Mouse (Mus musculus) liver, adult (tissue): ENCODE data around the gene Slc28a3.

Experiments
- GATA4 ChIP-seq: IDR thresholded peaks from 2 replicates; pipeline ENCODE4 v1.6.1; 2014; ENCODE audit warnings: mild to moderate bottlenecking, low read length; ENCODE audit not compliant: insufficient replicate concordance

The Slc28a3 gene

DNA sequence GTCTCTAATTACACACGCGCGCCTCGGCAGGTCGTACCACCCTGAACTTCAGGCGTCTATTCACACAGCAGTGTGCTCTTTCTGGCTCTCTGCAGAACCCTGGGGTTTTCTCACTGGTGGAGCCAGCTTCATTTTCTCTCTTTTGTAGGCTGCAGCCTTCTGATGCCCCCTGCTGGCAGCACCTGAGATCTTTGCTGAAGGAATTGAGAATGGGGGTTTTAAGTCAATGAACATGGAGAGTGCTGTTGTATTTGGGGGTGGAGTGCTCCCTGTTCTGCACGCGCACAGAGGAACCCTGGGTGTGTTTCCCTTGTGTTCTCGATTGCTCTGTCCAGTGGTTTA is 21.2 kb downstream of the Slc28a3 start:
- no peak for TF ChIP-seq GATA4

DNA sequence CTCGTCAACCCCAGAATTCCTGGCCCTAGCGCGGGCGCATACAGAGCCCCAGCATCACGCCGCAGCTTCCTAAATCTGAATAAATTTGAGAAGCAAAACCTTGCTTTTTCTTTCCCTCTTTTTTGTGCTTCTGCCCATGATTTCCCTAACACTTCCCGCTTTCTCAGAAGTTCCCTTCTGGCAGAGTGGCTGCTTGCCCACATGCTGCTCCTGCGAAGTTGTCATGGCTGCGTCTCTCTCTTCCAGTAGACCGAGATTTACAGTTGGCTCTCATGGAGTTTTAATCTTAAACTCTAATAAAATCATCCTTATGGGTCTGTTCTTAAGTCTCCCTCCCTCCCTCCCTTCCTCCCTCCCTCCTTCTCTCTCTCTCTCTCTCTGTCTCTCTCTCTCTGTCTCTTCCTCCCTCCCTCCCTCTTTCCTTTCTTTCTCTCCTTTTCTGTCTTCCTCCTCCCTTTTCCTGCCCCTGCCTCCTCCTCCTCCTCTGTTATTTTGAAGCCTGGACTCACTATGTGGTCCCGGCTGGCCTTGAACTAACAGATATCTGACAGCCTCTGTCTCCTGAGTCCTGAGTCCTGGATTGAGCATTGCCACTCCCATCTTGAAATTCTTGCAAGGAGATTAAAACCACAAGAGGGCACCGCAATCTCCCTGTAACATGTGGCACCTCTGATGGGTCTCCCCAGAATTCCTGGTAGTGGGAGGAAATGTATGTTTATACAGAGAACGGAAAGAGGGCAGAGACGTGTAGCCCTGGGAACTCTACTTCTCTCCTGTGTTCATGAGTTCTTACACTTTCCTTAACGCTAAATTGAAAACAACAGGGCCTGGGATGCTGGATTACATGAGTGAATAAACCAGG is 21.8 kb downstream of the Slc28a3 start:
- TF ChIP-seq GATA4: no peak

DNA sequence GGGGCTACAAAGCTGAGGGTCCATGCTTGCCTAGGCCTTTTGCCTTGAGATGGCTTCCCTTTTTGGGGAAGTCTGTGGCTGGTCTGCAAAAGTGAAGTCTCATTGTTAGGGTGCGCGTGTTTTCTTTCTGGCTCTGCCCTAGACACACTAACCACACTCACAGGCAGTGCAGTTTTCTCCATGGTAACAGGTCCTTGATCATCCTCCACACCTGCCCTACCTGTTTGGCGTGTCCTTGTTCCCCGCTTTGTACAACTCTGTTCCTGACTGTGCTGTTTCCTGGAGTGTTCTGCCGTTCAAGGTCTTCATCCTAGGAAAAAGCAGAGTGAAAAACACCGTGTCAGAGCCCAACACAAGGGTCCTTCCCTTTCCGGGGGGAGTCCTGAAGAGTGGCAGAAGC is 22.7 kb downstream of the Slc28a3 start:
- no peak for TF ChIP-seq GATA4

DNA sequence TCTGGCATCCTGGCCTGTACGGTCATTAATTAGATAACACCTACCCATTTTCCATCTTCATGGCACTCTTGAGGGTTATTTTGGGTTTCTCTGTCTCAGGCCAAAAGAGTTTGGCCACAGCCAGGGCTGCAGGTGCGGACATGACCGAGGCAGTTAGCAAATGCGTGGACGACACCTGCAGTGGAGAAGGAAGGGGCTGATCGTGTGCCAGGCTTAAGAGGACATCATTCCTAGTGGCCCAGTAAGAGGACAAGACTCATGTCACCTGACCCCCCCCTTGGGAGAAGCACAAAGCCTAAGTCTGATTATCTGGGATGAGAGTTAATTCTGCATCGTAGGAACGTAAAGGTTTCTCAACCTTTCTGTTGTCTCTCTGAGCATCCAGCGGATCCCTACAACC is 44.5 kb downstream of the Slc28a3 start:
- no peak for TF ChIP-seq GATA4

DNA sequence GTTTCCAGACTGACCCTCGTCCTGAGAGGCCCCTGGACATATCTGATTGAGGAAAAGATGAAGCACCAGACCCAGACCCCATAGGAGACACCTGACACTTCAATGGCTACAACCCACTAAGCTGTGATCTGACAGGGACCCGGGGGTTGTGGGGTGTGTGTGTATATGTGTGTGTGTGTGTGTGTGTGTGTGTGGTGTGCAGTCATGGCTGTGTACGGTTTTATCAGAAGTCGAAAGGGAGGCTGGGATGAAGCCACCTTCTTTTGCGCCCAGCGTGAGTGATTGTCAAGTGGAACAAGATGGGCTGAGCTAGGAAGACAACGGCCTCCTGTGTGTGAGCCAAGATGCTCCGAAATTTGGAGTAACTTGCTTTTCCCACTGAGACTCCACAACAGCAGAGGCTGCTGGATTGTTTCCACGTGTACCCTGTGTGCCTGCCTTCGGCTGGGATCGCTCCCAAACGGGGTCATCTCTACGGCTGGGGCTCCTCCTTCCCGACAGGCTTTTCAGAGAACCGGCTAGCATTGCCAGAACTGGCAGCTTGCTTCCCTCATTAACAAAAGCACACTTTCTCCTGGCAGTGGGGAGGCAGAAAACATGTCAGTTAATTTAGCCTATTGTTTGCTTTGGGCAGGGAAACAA is 50.1 kb downstream of the Slc28a3 start:
- no peak for TF ChIP-seq GATA4

DNA sequence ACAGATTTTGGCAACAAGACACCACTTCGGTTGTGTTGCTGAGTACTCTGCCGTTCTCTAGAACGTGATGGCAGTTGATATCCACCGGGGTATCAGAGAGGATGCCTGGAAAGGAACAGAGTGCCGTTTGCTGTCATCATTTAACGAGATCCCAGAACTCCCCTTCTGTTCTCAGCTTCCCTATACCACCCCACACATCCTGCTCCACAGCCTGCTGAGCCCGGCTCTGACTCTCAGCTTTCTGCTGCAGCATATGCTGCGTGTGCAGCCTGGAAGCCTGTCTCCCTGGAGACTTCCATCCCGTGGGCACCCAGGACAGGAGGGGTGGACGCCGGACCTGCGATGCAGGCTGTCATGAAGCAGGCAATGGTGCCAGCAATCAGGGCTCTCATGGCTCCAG is 52.5 kb downstream of the Slc28a3 start:
- TF ChIP-seq GATA4: no peak

DNA sequence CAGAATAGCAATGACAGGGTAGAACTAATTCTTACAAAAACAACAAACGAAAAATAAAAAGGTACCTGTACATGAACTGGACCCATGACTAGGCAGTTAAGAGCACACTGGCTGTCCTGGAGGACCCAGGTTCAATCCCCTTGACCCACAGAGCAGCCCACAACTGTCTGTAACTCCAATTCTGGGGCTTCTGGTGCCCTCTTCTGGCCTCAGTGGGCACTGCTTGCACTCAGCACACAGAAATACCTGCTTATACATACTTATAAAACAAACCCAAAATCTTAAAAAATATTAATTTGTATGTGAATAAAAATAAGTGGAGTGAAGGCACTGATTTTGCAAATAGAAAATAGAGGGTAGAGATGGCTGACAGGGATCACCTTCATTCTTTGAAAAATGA is 54.7 kb downstream of the Slc28a3 start:
- TF ChIP-seq GATA4: no peak

DNA sequence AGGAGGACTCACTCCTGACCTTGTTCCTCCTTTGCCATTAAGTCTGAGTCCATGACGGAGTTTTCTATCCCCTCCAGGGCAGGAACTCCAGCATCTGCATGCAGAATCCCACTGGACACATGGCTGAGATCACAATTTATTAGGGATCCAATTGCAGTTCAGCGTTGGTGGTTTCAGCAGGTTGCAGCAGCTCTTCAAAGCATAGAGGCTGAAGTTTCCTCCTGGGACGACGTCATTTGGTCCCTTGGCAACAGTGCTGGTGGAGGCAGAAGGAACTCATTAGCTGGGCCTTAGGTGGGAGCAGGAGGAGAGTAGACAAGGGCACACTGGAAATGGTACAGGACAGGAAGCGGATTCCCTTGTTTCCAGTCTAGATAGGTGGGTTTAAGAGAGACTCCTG is 55.1 kb downstream of the Slc28a3 start:
- TF ChIP-seq GATA4: no peak

DNA sequence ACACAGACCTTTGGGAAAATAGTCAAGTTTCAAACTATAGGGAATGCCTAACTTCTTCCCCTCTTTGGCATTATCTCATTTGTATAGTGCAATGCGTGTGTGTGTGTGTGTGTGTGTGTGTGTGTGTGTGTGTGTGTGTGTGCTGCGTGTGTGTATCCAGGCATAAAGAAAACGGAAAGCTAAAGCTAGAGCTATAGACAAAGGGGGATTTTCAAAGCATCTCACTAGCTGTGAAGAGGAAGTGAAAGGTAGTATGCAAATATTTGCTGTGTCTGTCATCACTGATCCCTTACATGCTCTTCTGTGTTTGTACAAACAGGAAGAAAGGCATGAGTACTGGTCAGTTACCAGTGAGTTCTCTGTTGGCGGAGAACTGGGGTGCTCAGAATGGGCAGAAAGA is 58.8 kb downstream of the Slc28a3 start:
- no peak for TF ChIP-seq GATA4

DNA sequence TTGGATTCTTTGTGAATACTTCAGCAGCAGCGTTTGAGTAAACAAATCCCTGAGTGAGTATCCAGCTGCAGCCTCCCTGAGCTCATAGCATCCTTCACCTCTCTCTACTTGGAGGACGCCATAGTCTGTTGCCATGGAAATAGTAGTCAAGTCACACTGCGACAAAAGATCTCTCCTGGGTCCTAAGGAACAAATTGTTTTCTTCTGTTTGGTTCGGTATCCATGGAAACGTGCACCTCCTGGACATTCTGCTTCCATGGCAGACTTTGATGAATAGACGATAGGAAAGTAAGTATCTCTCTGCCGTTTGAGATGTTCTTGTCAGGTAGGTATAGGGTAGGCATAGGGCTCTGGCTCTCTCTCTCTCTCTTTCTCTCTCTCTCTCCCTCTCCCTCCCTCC is 63.1 kb downstream of the Slc28a3 start:
- no peak for TF ChIP-seq GATA4

DNA sequence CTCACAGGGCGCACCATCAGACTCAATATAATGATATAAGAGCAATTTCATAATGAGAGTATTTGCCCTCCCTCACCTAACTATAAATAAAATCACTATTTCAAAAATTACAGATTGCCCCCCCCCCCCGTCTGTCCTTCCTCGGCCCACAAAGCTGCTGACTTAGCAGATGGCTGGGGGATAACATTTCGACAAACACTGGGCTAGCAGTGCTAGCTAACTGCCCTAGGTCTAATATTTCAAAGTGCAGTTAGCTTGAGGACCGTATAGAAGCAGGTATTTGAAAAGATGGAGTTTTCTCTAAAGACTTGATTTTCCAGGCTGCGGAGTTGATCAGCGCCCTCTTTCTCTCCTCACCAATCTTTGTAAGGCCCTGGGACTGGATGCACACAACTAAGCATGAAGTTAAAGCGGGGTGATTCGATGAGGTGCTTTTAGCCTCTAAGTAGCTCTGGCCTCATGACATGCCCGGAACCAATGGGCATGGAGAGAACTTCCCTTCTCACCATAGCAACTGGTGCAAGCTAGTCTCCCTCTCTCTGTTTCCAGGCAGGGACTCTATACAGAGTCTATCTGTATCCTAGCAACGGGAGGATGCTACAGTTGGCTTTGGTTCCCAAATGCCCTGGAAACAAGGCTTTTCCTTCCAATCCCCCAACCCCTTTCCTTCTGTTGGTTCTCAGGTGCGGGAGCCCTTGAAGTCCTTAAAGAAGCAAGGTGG is 66.8 kb downstream of the Slc28a3 start:
- no peak for TF ChIP-seq GATA4

DNA sequence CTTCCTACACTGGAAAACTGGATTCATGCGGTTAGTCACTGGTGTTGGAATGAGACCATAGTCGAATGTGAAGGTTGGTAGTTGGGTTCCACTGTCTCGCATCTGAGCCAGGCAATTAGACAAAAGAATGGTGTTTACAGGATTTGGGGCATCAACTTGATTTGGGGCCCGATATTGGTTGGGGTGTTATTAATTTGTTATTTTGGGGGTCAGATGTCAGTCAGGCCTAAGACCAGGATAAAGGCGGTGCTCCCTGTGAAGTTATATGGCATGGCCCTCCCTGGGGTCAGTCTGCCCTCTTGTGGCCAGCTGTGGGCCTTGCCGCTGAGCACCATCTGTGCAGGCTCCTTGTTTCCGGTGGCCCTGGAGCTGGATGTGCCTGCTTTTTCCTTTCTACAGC is 67.6 kb downstream of the Slc28a3 start:
- TF ChIP-seq GATA4: no peak

DNA sequence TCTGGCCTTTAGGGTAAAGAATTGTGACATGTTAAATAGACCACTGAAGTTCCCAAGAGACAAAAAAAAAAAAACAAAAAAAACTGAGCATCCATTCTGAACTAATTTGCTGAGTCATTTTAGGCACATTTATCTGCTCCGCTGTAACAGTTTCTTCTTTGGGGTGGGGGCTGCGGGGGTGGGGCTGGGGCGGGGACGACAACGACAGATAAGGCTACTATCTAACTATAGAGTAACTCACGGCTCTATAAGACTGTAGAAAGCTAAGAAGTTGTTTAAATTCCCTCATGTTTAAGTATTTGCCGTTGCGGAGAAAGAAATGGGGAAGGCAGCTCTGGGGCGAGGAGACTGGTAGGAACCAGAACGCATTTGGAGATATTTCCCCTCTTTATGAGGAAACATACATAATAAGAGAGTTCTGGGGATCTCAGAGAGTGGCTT is 68.1 kb downstream of the Slc28a3 start:
- TF ChIP-seq GATA4: no peak

DNA sequence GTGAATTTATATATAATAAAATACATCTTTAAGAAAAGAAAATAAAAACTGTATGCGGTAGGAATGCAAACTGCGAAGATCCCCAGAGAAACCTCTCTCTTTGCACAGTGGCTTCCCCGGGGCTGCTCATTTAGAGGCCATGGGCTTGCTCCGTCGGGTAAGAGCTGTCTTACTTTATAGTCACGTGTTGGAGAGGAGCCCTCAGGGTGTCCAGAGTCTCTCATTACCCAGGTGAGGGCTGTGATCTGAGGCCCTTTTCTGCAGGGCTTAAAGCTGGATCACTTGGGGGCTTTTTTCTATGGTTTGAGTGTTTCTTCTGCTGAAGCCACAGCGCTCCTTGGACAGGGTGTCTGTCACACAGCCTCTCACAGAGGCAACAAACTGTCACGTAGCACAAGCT is 68.5 kb downstream of the Slc28a3 start:
- TF ChIP-seq GATA4: no peak

DNA sequence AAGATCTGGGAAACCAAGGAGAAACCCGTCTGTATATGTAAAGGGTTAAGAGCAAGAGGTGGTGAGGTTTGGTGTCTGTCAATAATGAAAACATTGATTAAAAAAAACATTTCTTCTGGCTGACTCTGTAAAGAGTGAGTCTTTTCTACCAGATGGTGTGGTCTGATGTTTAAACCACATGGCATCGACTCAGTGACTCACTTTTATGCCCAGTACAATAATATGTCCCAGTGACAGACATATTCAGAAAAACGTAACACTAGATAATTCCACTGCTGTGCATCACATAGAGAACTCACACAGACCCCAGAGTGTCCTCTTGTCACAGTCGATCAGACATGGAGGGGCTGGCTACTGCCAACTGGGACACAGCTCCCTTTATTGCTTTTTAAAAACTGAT is 69.1 kb downstream of the Slc28a3 start:
- TF ChIP-seq GATA4: no peak

DNA sequence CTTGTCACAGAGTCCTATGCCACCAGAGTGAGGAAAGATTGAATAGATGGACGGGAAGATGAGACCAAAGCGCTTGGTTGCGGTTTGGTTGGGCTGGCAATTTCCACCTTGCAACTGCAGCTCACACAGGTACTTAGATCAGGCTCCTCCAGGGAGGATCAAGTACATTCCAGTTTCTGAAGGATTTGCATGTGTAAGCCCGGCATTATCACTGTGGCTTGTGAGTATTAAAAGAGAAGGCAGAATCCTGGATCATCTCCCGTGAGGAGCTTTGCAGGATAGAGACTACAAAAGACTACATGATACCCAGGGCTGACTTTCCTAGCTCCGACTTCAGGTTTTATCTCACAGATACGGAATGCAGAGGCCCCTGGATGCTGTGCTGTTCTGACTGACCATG is 71.7 kb downstream of the Slc28a3 start:
- TF ChIP-seq GATA4: no peak
